Mouse (Mus musculus) liver, adult 10 weeks (tissue): ENCODE measurements around the gene Cgrrf1. TPM values are rescaled to one million over a fixed set of nuclear protein-coding genes. Genes with fewer than 3 reads are reported as not detected.

Experiments
- polyA plus RNA-seq: library from polyadenylated mRNA; stranded (reverse); fragments of 350-450 nt; fragmentation: Illumina TruSeq; extraction: RNeasy Lipid Tissue Mini Kit (QIAGEN cat#74804); gene quantifications from one replicate; pipeline ENCODE4 v1.2.3, GENCODE M21; 2014; ENCODE audit warnings: low read depth, low replicate concordance

The Cgrrf1 gene
- polyA plus RNA-seq, result 38.3 TPM

GRCm38 (mm10) chr14:46831837-46832333 lies at the start of gene Cgrrf1:
Gene Cgrrf1 (plus strand): TSS chr14:46832125.

GRCm38 (mm10) chr14:46787787-46788504 lies 44.0 kb upstream of the Cgrrf1 start, which contains the start of gene Cnih1:
Gene Cnih1 (minus strand): TSS chr14:46788411.

GRCm38 (mm10) chr14:46821873-46822716 lies 9.8 kb upstream of the Cgrrf1 start, which contains the start of gene Gmfb:
Gene Gmfb (minus strand): TSS chr14:46822242.

GRCm38 (mm10) chr14:46882431-46883067 lies 50.6 kb downstream of the Cgrrf1 start, which contains the start of gene Samd4:
Gene Samd4 (plus strand): TSS chr14:46882854.

Other genes with a start within 250 kb of the Cgrrf1 start
- not detected for gene Cdkn3, start 71.6 kb upstream of the Cgrrf1 start, polyA plus RNA-seq
- gene Cnih1, start 43.7 kb upstream of the Cgrrf1 start, polyA plus RNA-seq, result 174 TPM
- 65.0 TPM for gene Gmfb, start 9.9 kb upstream of the Cgrrf1 start, polyA plus RNA-seq
- 0.85 TPM for gene Samd4, start 50.7 kb downstream of the Cgrrf1 start, polyA plus RNA-seq